Mouse (Mus musculus) hindbrain, embryonic 12.5 days (tissue): Measurements from ENCODE around the gene Catsper1. TPM values are rescaled to one million over a fixed set of nuclear protein-coding genes. Genes with fewer than 3 reads are reported as not detected.

ENCODE experiments used
- ATAC-seq: fragments of 200-750 bp; cut with Nextera tagmentation; 2 replicates; pipeline ENCODE4 v1.8.0; 2017; ENCODE audit warnings: moderate TSS enrichment; ENCODE audit not compliant: low FRiP score
- H3K27ac ChIP-seq: fragments of 300-500 bp; sonication (generic); 2 replicates; pipeline ENCODE4 v1.5.1; 2016; ENCODE audit warnings: mild to moderate bottlenecking
- H3K27me3 ChIP-seq: fragments of 300-500 bp; sonication (generic); 2 replicates; pipeline ENCODE4 v1.6.1; 2016; ENCODE audit warnings: mild to moderate bottlenecking
- H3K36me3 ChIP-seq: fragments of 300-500 bp; sonication (generic); 2 replicates; pipeline ENCODE4 v1.6.1; 2016; ENCODE audit warnings: mild to moderate bottlenecking
- H3K4me1 ChIP-seq: fragments of 300-500 bp; sonication (generic); 2 replicates; pipeline ENCODE4 v1.6.1; 2016
- H3K4me2 ChIP-seq: fragments of 300-500 bp; sonication (generic); replicated peaks from 2 replicates; pipeline ENCODE4 v1.6.1; 2016; ENCODE audit warnings: mild to moderate bottlenecking
- H3K4me3 ChIP-seq: fragments of 300-500 bp; sonication (generic); 2 replicates; pipeline ENCODE4 v1.5.1; 2016; ENCODE audit warnings: mild to moderate bottlenecking
- H3K9ac ChIP-seq: fragments of 300-500 bp; sonication (generic); 2 replicates; pipeline ENCODE4 v1.6.1; 2016; ENCODE audit warnings: mild to moderate bottlenecking, moderate library complexity
- H3K9me3 ChIP-seq: fragments of 300-500 bp; sonication (generic); replicated peaks from 2 replicates; pipeline ENCODE4 v1.6.1; 2016; ENCODE audit warnings: mild to moderate bottlenecking
- WGBS: fragments of 180-500 bp; shearing (Covaris S2); methylation state at CpG from one replicate; pipeline ENCODE4 v1.1.7; 2016; 5-methylcytosine and 5-hydroxymethylcytosine counted together
- polyA plus RNA-seq: library from polyadenylated mRNA; unstranded; fragments of >200 nt; fragmentation: Nextera tagmentation; extraction: Ambion mirVana; gene quantifications from 2 replicates; pipeline ENCODE4 v1.2.1, GENCODE M21; 2016

Catsper1 gene
- polyA plus RNA-seq, 1 experiment from 2014 or later: not detected

DNA sequence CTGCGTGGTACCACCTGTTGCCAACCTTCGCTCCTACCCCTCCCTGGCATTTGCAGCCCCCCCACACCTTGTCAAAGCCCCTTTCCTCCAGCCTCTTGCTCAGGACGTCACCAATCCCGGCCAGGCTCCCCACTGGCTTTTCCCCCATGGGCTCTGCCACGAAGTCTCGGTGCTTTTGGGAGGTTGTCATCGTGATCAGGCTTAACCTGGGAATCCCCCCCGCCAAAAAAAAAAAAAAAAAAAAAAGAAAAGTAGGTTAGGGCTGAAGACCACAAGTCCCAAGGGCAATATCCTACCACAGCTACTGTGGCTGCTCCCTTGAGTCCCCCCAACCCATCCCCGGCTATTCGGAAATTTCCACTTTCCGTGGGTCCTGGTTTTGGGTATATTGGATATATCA, 30.2 kb downstream of the Catsper1 start:
- Histone ChIP-seq H3K27ac (peak overlapping the region; percentile 94), H3K4me3 (peak overlapping the region; percentile 97), H3K4me1 (peaks cover 23% of the 10 kb centered on the region), H3K4me2 (peak overlapping the region; percentile 82), H3K9me3 (no peaks in the 10 kb centered on the region), H3K9ac (peak overlapping the region; percentile 93), H3K27me3 (no peaks in the 10 kb centered on the region), H3K36me3 (peaks cover 45% of the 10 kb centered on the region)
- no peak for ATAC-seq
- 22% methylated on average over 11 of the region's 11 CpGs for WGBS

- WGBS: under 1% methylated on average over 86 of the region's 92 CpGs
- H3K36me3 ChIP-seq: peaks cover 49% of the 10 kb centered on the region
These were observed 30.9 kb downstream of the Catsper1 start, which contains the start of gene Eif1ad for GRCm38 (mm10) chr19:5366175-5367052. TSS of gene Eif1ad (plus strand) at chr19:5366741.

GRCm38 (mm10) chr19:5367053-5367359, 31.5 kb downstream of the Catsper1 start, which contains the start of gene Banf1:
TSS of gene Banf1 (minus strand) at chr19:5367168.
- peak within 1 kb of the TSS; percentile 94 for H3K27ac ChIP-seq
- under 1% methylated on average over 33 of the region's 33 CpGs for WGBS
- peak within 1 kb of the TSS; percentile 93 for H3K9ac ChIP-seq
- H3K4me3 ChIP-seq: peak within 1 kb of the TSS; percentile 97
- ATAC-seq: no peak
- peak within 1 kb of the TSS; percentile 82 for H3K4me2 ChIP-seq
- H3K4me1 ChIP-seq: peaks cover 23% of the 10 kb centered on the region
- H3K9me3 ChIP-seq: no peaks in the 10 kb centered on the region
- peaks cover 55% of the 10 kb centered on the region for H3K36me3 ChIP-seq
- no peaks in the 10 kb centered on the region for H3K27me3 ChIP-seq

More at GRCm38 (mm10) chr19:5366175-5367052, 30.9 kb downstream of the Catsper1 start, which contains the start of gene Eif1ad:
- Histone ChIP-seq H3K27me3 (no peaks in the 10 kb centered on the region), H3K4me3 (peak within 1 kb of the TSS; percentile 97), H3K27ac (peak within 1 kb of the TSS; percentile 94), H3K4me1 (peaks cover 23% of the 10 kb centered on the region), H3K9ac (peak within 1 kb of the TSS; percentile 93), H3K9me3 (no peaks in the 10 kb centered on the region), H3K4me2 (peak within 1 kb of the TSS; percentile 82)
- ATAC-seq: peak; percentile 96

DNA sequence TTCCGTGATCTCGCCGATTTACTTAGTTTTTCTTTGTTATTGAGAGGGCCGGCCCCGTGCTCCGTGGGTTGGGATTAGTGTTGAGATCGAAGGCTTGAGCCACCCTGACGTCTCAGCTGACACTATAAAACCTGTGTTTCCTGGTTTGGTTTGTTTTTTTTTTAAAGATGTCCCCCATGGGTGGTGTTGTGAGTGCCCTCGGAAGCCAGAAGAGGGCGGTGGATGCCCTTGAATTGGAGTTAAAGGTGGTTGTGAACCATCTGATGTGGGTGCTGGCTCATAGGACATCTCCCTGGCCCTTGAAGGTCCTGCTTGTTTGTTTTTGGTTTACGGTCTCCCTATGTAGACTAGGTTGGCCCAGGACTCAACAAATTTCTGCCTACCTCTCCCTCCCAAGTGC, 31.9 kb downstream of the Catsper1 start:
- WGBS: 9% methylated on average over 11 of the region's 11 CpGs
- no peak for ATAC-seq
- no peaks in the 10 kb centered on the region for H3K9me3 ChIP-seq
- peaks cover 60% of the 10 kb centered on the region for H3K36me3 ChIP-seq
- H3K4me3 ChIP-seq: peak overlapping the region; percentile 97
- H3K4me1 ChIP-seq: peaks cover 23% of the 10 kb centered on the region
- H3K27me3 ChIP-seq: no peaks in the 10 kb centered on the region
- H3K4me2 ChIP-seq: peak overlapping the region; percentile 82
- peak overlapping the region; percentile 93 for H3K9ac ChIP-seq
- peak overlapping the region; percentile 94 for H3K27ac ChIP-seq

DNA sequence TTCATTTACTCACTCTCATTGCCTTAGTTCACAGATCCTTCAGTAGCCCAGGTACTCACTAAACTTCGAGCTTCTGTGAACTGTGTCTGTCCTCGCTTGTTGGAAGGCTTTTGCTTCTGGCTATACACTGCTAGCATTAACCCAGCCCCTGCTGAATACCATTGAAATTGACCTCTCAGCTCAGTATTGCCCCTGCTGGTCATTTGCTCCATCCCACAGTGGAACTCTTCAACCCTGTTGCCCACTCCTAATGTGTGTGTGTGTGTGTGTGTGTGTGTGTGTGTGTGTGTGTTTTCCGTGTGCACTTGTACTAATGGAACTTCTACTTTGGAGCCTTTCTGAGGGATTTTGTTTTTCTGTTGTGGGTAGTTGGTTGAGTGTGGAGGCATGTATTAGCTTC, 35.4 kb downstream of the Catsper1 start:
- H3K4me1 ChIP-seq: peaks cover 17% of the 10 kb centered on the region
- H3K9me3 ChIP-seq: no peaks in the 10 kb centered on the region
- no peak overlapping the region for H3K4me2 ChIP-seq
- no peak for ATAC-seq
- H3K36me3 ChIP-seq: peaks cover 67% of the 10 kb centered on the region
- WGBS: 89% methylated on average over 3 of the region's 3 CpGs
- H3K4me3 ChIP-seq: no peak overlapping the region
- H3K27ac ChIP-seq: no peak overlapping the region
- H3K9ac ChIP-seq: no peak overlapping the region
- no peaks in the 10 kb centered on the region for H3K27me3 ChIP-seq

DNA sequence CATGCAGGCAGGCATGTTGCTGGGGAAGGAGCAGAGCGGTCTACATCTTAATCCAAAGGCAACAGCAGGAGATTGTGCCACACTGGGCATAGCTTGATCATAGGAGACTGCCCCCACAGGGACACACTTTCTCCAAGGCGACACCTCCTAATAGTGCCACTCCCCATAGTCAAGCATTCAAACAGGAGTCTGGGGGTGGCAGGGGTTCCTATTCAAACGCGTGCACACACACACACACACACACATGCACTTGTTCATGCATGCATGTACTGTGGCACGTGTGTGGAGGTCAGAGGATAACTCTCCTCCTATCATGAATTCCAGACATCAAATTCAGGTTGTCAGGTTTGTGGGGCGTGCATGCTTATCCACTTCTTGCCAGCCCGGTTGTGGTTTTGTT, 37.2 kb downstream of the Catsper1 start:
- H3K4me2 ChIP-seq: no peak overlapping the region
- H3K9ac ChIP-seq: no peak overlapping the region
- ATAC-seq: no peak
- H3K36me3 ChIP-seq: peaks cover 78% of the 10 kb centered on the region
- H3K27ac ChIP-seq: no peak overlapping the region
- no peaks in the 10 kb centered on the region for H3K9me3 ChIP-seq
- no peak overlapping the region for H3K4me3 ChIP-seq
- H3K27me3 ChIP-seq: no peaks in the 10 kb centered on the region
- H3K4me1 ChIP-seq: peaks cover 12% of the 10 kb centered on the region
- WGBS: 94% methylated on average over 7 of the region's 7 CpGs

- no peaks in the 10 kb centered on the region for H3K9me3 ChIP-seq
- no peak overlapping the region for H3K9ac ChIP-seq
- no peaks in the 10 kb centered on the region for H3K4me1 ChIP-seq
- H3K4me2 ChIP-seq: no peak overlapping the region
- no peaks in the 10 kb centered on the region for H3K27me3 ChIP-seq
- H3K27ac ChIP-seq: no peak overlapping the region
- H3K36me3 ChIP-seq: peaks cover 80% of the 10 kb centered on the region
- no peak overlapping the region for H3K4me3 ChIP-seq
- ATAC-seq: no peak
- 87% methylated on average over 4 of the region's 4 CpGs for WGBS
These were observed 38.6 kb downstream of the Catsper1 start for GRCm38 (mm10) chr19:5374177-5374576.

GRCm38 (mm10) chr19:5374748-5375147, 39.2 kb downstream of the Catsper1 start:
- Histone ChIP-seq H3K27ac (no peak overlapping the region), H3K27me3 (no peaks in the 10 kb centered on the region), H3K36me3 (peaks cover 80% of the 10 kb centered on the region), H3K4me1 (no peaks in the 10 kb centered on the region), H3K9ac (no peak overlapping the region), H3K4me3 (no peak overlapping the region), H3K9me3 (no peaks in the 10 kb centered on the region), H3K4me2 (no peak overlapping the region)
- WGBS: 85% methylated on average over 4 of the region's 4 CpGs
- ATAC-seq: no peak

DNA sequence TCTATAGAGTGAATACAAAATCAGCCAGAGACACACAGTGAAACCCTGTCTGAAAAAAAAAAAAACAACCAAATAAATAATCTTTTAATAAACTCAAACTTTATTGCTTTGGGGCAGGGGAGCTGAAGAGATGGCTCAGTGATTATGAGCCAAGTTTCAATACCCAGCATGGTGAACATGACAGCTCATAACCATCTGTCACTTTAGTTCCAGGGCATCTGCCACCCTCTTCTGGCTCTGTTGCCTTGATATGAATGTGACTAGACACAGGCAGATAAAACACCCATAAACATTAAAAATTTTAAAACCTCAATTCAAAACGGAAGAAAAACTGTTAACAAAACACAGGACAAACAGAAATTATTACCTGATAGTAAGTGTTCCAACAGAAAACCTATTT, 41.9 kb downstream of the Catsper1 start:
- H3K4me2 ChIP-seq: no peak overlapping the region
- no peak overlapping the region for H3K4me3 ChIP-seq
- ATAC-seq: no peak
- no peak overlapping the region for H3K27ac ChIP-seq
- no peaks in the 10 kb centered on the region for H3K4me1 ChIP-seq
- H3K36me3 ChIP-seq: peaks cover 83% of the 10 kb centered on the region
- no peaks in the 10 kb centered on the region for H3K9me3 ChIP-seq
- H3K27me3 ChIP-seq: no peaks in the 10 kb centered on the region
- WGBS: 91% methylated on average over 1 of the region's 1 CpGs
- H3K9ac ChIP-seq: no peak overlapping the region

- Histone ChIP-seq H3K36me3 (peaks cover 67% of the 10 kb centered on the region), H3K27me3 (no peaks in the 10 kb centered on the region), H3K4me3 (no peak overlapping the region), H3K9ac (no peak overlapping the region), H3K4me1 (peaks cover 16% of the 10 kb centered on the region), H3K27ac (no peak overlapping the region), H3K4me2 (no peak overlapping the region), H3K9me3 (no peaks in the 10 kb centered on the region)
- no peak for ATAC-seq
- WGBS: 96% methylated on average over 12 of the region's 12 CpGs
These were observed 47.8 kb downstream of the Catsper1 start for GRCm38 (mm10) chr19:5383326-5383725.

DNA sequence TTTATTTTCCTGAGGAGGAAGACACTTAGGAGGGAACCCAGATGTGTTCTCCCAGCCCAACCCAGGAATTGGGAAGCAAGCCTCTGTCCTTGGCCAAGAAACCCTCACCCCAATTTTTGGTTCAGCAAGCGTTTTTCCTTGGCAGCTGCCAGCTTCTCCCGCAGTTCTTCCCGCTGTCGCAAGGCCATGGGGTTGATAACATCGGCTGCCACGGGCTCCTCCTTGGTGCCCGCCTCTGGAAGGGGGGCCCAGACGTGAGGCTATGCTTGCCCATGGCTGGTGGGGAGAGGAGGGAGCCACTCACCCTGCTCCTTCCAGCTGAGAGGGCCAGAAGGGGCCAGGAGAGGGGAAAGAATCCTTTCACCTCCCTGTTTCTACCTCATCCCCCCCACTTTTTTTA, 49.2 kb downstream of the Catsper1 start:
- no peak overlapping the region for H3K4me2 ChIP-seq
- no peak overlapping the region for H3K4me3 ChIP-seq
- H3K27ac ChIP-seq: no peak overlapping the region
- ATAC-seq: no peak
- H3K9me3 ChIP-seq: no peaks in the 10 kb centered on the region
- WGBS: 92% methylated on average over 8 of the region's 8 CpGs
- H3K27me3 ChIP-seq: no peaks in the 10 kb centered on the region
- H3K36me3 ChIP-seq: peaks cover 53% of the 10 kb centered on the region
- peaks cover 23% of the 10 kb centered on the region for H3K4me1 ChIP-seq
- no peak overlapping the region for H3K9ac ChIP-seq

DNA sequence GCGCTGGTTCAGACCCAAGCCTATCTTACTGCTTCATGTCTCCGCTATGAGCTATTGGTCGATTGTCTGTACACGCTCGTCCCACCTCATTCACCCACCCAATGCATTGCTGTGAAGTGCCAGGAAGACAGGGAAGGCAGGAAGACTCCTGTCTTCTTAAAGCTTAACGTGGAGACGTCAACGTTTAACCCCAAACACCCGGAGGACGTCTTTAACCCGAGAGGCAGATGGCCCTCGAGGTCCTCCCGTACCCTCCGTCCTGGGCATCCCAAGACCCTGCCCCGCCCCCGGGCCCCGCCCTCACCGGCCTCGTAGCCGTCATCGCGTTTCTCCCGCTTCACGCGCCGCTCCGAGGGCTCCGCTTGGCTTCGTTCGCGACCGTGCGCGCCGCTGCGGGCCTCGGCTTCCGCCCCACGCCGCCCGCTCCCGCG, 52.5 kb downstream of the Catsper1 start:
- Histone ChIP-seq H3K27me3 (no peaks in the 10 kb centered on the region), H3K9me3 (no peaks in the 10 kb centered on the region), H3K27ac (peak overlapping the region; percentile 89), H3K4me3 (peak overlapping the region; percentile 100), H3K36me3 (peaks cover 20% of the 10 kb centered on the region), H3K9ac (peak overlapping the region; percentile 98), H3K4me1 (peaks cover 31% of the 10 kb centered on the region), H3K4me2 (peak overlapping the region; percentile 97)
- under 1% methylated on average over 43 of the region's 43 CpGs for WGBS
- peak; percentile 59 for ATAC-seq
